Mouse (Mus musculus): Measurements from ENCODE around the gene Plcd1.

The Plcd1 gene

DNA sequence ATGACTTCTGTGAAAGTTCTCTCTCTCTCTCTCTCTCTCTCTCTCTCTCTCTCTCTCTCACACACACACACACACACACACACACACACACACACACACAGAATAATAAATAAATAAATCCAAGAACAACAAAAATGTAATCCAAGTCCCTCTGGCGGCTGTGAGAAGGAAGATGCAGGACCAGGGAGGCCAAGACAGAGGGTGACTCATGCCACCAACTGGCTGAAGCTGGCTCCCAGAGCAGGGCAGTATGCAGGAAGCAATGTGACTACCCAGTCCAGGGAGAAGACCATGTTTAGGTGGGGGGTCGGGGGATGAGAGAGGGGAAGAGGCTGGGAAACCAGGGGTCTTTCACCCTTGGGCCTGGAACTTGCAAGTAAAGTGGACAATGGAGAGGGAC lies 42.1 kb downstream of the Plcd1 start:
- Histone ChIP-seq H3K36me3 (ENCODE audit: control insufficient read depth, insufficient read depth, low read length, poor library complexity, severe bottlenecking) (no peaks in the 10 kb centered on the region), H3K27me3 (ENCODE audit: control insufficient read depth, insufficient read depth, low read length, poor library complexity, severe bottlenecking) (no peaks in the 10 kb centered on the region)
- no peak for DNase-seq (ENCODE audit: low read depth, low spot score)

DNA sequence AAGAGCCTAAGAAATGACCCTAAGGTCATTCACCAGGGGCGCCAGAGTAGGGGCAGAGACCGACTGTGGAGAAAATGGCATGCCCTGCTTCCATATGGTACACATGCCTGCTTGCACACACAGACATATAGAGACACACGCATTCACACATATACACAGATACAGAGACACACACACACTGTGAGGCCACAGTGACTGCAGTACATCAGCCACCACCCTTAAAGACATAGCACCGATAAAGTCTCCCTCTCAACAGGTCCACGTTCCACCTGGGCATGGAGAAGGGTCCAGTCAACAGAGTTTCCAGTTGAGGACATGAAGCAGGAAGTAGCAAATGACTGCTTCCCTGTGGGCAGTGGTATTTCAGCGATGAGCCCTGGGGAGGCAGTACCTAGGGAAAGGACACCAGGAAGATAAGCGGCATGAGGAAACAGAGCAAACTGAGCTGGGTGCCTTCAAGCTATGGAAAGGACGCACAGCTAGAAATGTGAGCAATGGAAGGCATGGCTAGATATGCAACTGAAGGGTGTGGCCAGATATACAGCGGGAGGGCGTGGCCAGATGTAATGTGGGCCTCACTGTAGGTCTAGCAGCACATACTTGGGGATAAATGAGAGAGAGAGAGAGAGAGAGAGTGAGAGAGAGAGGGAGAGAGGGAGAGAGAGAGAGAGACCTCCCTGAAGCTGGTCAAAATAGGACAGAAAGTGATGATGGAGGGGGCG lies 45.0 kb downstream of the Plcd1 start:
- no peak for DNase-seq (ENCODE audit: low read depth, low spot score)
- Histone ChIP-seq H3K27me3 (ENCODE audit: control insufficient read depth, insufficient read depth, low read length, poor library complexity, severe bottlenecking) (no peaks in the 10 kb centered on the region), H3K36me3 (ENCODE audit: control insufficient read depth, insufficient read depth, low read length, poor library complexity, severe bottlenecking) (no peaks in the 10 kb centered on the region)

DNA sequence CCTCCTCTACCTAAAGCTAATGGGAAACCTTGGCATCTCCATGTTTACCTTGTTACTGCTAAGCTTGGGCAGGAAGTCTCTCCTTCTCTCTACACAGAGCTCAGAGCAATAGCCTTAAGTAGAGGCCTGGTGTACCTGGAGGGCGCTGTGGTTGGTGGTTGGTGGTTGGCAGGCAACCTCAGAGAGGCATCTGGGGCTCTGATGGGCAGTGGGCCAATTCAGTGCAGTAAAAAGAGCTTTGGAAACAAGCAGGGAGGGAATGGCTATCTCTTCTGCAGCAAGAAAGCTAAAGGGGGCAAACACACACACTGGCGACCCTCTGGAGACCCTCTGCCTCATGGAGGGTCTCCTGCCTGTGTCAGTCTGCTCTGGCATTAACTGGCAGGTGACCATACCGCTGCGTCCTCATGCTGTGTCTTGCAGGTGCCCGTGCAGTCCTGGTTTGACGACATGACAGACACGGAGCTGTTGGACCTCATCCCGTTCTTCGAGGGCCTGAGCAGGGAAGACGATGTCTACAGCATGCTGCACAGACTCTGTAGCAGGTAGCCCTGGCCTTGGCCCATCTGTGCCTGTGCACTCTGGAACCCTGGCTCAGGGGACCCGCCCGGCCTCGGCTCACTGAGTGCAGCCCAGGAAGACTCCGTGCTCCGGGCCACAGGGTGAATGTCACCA lies 53.1 kb downstream of the Plcd1 start:
- H3K36me3 ChIP-seq (ENCODE audit: control insufficient read depth, insufficient read depth, low read length, poor library complexity, severe bottlenecking) = no peaks in the 10 kb centered on the region
- H3K27me3 ChIP-seq (ENCODE audit: control insufficient read depth, insufficient read depth, low read length, poor library complexity, severe bottlenecking) = no peaks in the 10 kb centered on the region
- DNase-seq (ENCODE audit: low read depth, low spot score) = no peak

- no peak for DNase-seq (ENCODE audit: low read depth, low spot score)
- H3K36me3 ChIP-seq (ENCODE audit: control insufficient read depth, insufficient read depth, low read length, poor library complexity, severe bottlenecking) = no peaks in the 10 kb centered on the region
Measured at GRCm38 (mm10) chr9:119038574-119038973, 54.7 kb downstream of the Plcd1 start.

GRCm38 (mm10) chr9:119037076-119037730 lies 56.1 kb downstream of the Plcd1 start:
- H3K36me3 ChIP-seq (ENCODE audit: control insufficient read depth, insufficient read depth, low read length, poor library complexity, severe bottlenecking) = no peaks in the 10 kb centered on the region
- DNase-seq (ENCODE audit: low read depth, low spot score) = no peak
- H3K27me3 ChIP-seq (ENCODE audit: control insufficient read depth, insufficient read depth, low read length, poor library complexity, severe bottlenecking) = no peaks in the 10 kb centered on the region

More at GRCm38 (mm10) chr9:119038574-119038973, 54.7 kb downstream of the Plcd1 start:
- no peaks in the 10 kb centered on the region for H3K27me3 ChIP-seq (ENCODE audit: control insufficient read depth, insufficient read depth, low read length, poor library complexity, severe bottlenecking)

- H3K27me3 ChIP-seq (ENCODE audit: control insufficient read depth, insufficient read depth, low read length, poor library complexity, severe bottlenecking) = no peaks in the 10 kb centered on the region
- H3K36me3 ChIP-seq (ENCODE audit: control insufficient read depth, insufficient read depth, low read length, poor library complexity, severe bottlenecking) = no peaks in the 10 kb centered on the region
- no peak for DNase-seq (ENCODE audit: low read depth, low spot score)
Measured at GRCm38 (mm10) chr9:119035836-119036235, 57.5 kb downstream of the Plcd1 start.

DNA sequence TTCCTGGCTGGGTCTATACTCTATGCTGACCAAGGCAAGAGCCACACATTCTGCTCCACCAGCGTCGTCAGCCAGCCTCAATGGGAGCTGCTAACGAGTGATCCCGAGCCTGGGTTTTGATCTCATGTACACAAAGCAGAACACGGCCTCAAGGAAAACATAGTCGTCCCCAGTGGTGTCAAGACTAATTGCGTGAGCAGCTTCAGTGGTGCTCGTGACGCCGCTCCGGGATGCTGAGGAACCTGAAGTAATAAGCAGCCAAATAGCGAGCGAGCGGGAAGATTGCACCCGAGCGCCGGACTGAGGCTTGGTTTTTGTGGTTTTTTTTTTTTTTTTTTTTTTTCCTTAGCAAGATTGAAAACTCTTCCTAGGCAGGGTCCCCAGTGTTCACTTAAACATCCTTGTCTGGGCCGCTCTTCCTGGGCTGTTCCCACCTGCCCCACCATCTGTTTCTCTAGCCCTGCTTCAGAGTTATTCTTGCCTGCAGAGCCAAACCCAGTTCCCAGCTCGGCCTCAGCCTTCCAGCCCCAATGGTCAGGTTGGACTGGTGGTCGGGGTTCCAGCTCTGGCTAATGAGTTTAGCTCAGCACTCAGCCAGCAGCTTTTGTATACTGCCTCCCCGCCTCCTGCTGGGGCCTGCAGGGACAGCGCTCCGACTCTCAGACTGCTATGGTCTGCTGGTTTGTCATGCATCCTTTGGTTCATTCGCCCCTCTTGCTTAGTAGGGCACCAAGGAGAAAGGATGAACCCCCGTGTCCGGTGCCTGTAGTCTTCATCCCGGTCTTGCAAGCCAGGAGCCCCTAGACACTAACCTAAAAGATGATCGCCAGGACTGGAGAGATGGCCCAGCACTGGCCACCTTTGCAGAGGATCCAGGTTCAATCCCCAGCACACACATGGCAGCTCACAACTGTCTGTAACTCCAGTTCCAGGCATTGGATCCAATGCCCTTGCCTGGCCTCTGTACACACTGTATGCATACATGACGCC lies 58.3 kb downstream of the Plcd1 start:
- H3K27me3 ChIP-seq (ENCODE audit: control insufficient read depth, insufficient read depth, low read length, poor library complexity, severe bottlenecking) = no peaks in the 10 kb centered on the region
- no peaks in the 10 kb centered on the region for H3K36me3 ChIP-seq (ENCODE audit: control insufficient read depth, insufficient read depth, low read length, poor library complexity, severe bottlenecking)
- no peak for DNase-seq (ENCODE audit: low read depth, low spot score)

DNA sequence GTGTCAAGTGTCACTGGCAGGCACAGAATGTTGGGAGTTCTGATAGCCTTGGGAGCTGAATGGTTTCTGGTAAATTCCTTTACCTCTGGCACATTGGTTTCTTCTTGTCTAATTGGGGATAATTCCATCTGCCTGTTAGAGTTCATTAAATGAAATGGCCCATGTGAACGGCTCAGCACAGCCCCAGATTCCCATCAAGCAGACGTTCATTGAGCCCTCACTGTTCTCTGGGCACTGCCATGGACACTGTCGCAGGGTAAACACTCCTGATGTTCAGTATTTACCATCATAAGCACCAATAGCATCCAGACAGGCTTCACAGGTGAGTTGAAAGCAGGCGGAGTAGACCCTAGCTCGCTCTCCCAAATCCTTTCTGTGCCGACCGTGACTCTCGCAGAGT lies 59.2 kb downstream of the Plcd1 start:
- Histone ChIP-seq H3K36me3 (ENCODE audit: control insufficient read depth, insufficient read depth, low read length, poor library complexity, severe bottlenecking) (no peaks in the 10 kb centered on the region), H3K27me3 (ENCODE audit: control insufficient read depth, insufficient read depth, low read length, poor library complexity, severe bottlenecking) (no peaks in the 10 kb centered on the region)
- no peak for DNase-seq (ENCODE audit: low read depth, low spot score)

- no peak for DNase-seq (ENCODE audit: low read depth, low spot score)
- no peaks in the 10 kb centered on the region for H3K36me3 ChIP-seq (ENCODE audit: control insufficient read depth, insufficient read depth, low read length, poor library complexity, severe bottlenecking)
- no peaks in the 10 kb centered on the region for H3K27me3 ChIP-seq (ENCODE audit: control insufficient read depth, insufficient read depth, low read length, poor library complexity, severe bottlenecking)
Measured at GRCm38 (mm10) chr9:119033111-119033921, 60.0 kb downstream of the Plcd1 start.

GRCm38 (mm10) chr9:119032538-119032937 lies 60.8 kb downstream of the Plcd1 start:
- no peaks in the 10 kb centered on the region for H3K27me3 ChIP-seq (ENCODE audit: control insufficient read depth, insufficient read depth, low read length, poor library complexity, severe bottlenecking)
- no peak for DNase-seq (ENCODE audit: low read depth, low spot score)
- H3K36me3 ChIP-seq (ENCODE audit: control insufficient read depth, insufficient read depth, low read length, poor library complexity, severe bottlenecking) = no peaks in the 10 kb centered on the region

- no peaks in the 10 kb centered on the region for H3K27me3 ChIP-seq (ENCODE audit: control insufficient read depth, insufficient read depth, low read length, poor library complexity, severe bottlenecking)
- H3K36me3 ChIP-seq (ENCODE audit: control insufficient read depth, insufficient read depth, low read length, poor library complexity, severe bottlenecking) = no peaks in the 10 kb centered on the region
- no peak for DNase-seq (ENCODE audit: low read depth, low spot score)
Measured at GRCm38 (mm10) chr9:119031772-119032171, 61.5 kb downstream of the Plcd1 start.

DNA sequence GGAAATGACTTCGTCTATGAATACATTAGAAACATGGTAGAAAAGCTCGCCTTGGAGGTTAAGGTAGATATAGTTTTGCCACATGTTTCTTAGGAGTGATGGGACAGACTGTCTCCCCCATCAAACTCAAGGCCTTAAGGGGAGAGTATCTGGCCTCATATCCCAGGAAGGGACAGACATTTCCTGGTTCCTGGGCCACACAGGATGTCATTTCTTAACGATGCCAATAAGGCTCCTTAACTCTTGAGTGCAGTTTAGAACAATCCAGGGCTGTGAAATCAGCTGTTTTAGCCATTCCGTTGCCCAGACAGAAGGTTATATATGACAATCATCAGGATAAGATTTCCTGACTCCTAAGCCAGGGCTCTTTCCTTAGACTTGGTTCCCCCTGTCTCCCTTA lies 62.3 kb downstream of the Plcd1 start:
- H3K27me3 ChIP-seq (ENCODE audit: control insufficient read depth, insufficient read depth, low read length, poor library complexity, severe bottlenecking) = no peaks in the 10 kb centered on the region

GRCm38 (mm10) chr9:119029568-119029967 lies 63.7 kb downstream of the Plcd1 start:
- Histone ChIP-seq H3K27me3 (ENCODE audit: control insufficient read depth, insufficient read depth, low read length, poor library complexity, severe bottlenecking) (no peaks in the 10 kb centered on the region), H3K36me3 (ENCODE audit: control insufficient read depth, insufficient read depth, low read length, poor library complexity, severe bottlenecking) (no peaks in the 10 kb centered on the region)
- DNase-seq (ENCODE audit: low read depth, low spot score) = peak; percentile 19

More for the DNA sequence above, 62.3 kb downstream of the Plcd1 start:
- no peaks in the 10 kb centered on the region for H3K36me3 ChIP-seq (ENCODE audit: control insufficient read depth, insufficient read depth, low read length, poor library complexity, severe bottlenecking)
- no peak for DNase-seq (ENCODE audit: low read depth, low spot score)
